Mouse (Mus musculus): ENCODE measurements around the gene Scgb1b18. TPM values are rescaled to one million over a fixed set of nuclear protein-coding genes. Genes with fewer than 3 reads are reported as not detected.
"Not testable (repeated sequence)": the region's sequence is repeated elsewhere in the genome, so short reads cannot be mapped to it uniquely, and the experiment has no call there.

Scgb1b18 gene
- not detected in 2 replicates for polyA plus RNA-seq (2015; fragmentation: Nextera tagmentation; extraction: Ambion mirVana)

- H3K27me3 ChIP-seq; H3K4me2 ChIP-seq; ATAC-seq (ENCODE audit: low FRiP score); H3K36me3 ChIP-seq; H3K27ac ChIP-seq; H3K4me1 ChIP-seq (replicated peaks); H3K9me3 ChIP-seq; H3K9ac ChIP-seq; H3K4me3 ChIP-seq: not testable (repeated sequence)
- WGBS: no CpG with 5 or more reads among the region's 2 CpGs
Measured at GRCm38 (mm10) chr7:33185268-33185667, at the start of gene Scgb1b18. Gene Scgb1b18, plus strand, starts transcription at chr7:33185568.

- WGBS: 93% methylated on average over 2 of the region's 2 CpGs
Measured at GRCm38 (mm10) chr7:33173764-33174163, 11.6 kb upstream of the Scgb1b18 start, which contains the start of gene Scgb2b18. Gene Scgb2b18, minus strand, starts transcription at chr7:33173864.

More at GRCm38 (mm10) chr7:33173764-33174163, 11.6 kb upstream of the Scgb1b18 start, which contains the start of gene Scgb2b18:
- H3K4me2 ChIP-seq; H3K4me3 ChIP-seq; H3K36me3 ChIP-seq; H3K27me3 ChIP-seq; H3K27ac ChIP-seq; H3K9ac ChIP-seq; H3K4me1 ChIP-seq (replicated peaks); ATAC-seq (ENCODE audit: low FRiP score); H3K9me3 ChIP-seq: not testable (repeated sequence)

Other genes with a start within 250 kb of the Scgb1b18 start
- gene Scgb2b17, start 129.0 kb upstream of the Scgb1b18 start, polyA plus RNA-seq (2015; fragmentation: Nextera tagmentation; extraction: Ambion mirVana): not detected in 2 replicates
- not detected in 2 replicates for gene Scgb1b17, start 122.1 kb upstream of the Scgb1b18 start, polyA plus RNA-seq (2015; fragmentation: Nextera tagmentation; extraction: Ambion mirVana)
- gene Scgb2b18, start 11.7 kb upstream of the Scgb1b18 start, polyA plus RNA-seq (2015; fragmentation: Nextera tagmentation; extraction: Ambion mirVana): not detected in 2 replicates
- not detected in 2 replicates for gene Scgb2b19, start 94.8 kb downstream of the Scgb1b18 start, polyA plus RNA-seq (2015; fragmentation: Nextera tagmentation; extraction: Ambion mirVana)
- gene Scgb1b19, start 101.7 kb downstream of the Scgb1b18 start, polyA plus RNA-seq (2015; fragmentation: Nextera tagmentation; extraction: Ambion mirVana): not detected in 2 replicates
- not detected in 2 replicates for gene Scgb2b20, start 180.8 kb downstream of the Scgb1b18 start, polyA plus RNA-seq (2015; fragmentation: Nextera tagmentation; extraction: Ambion mirVana)
- not detected in 2 replicates for gene Scgb1b20, start 187.7 kb downstream of the Scgb1b18 start, polyA plus RNA-seq (2015; fragmentation: Nextera tagmentation; extraction: Ambion mirVana)